Mouse (Mus musculus): ENCODE measurements around the gene Mcub. TPM values are rescaled to one million over a fixed set of nuclear protein-coding genes. Genes with fewer than 3 reads are reported as not detected.

The Mcub gene
- polyA plus RNA-seq, 1 experiment from 2014 or later = 8.7 TPM

DNA sequence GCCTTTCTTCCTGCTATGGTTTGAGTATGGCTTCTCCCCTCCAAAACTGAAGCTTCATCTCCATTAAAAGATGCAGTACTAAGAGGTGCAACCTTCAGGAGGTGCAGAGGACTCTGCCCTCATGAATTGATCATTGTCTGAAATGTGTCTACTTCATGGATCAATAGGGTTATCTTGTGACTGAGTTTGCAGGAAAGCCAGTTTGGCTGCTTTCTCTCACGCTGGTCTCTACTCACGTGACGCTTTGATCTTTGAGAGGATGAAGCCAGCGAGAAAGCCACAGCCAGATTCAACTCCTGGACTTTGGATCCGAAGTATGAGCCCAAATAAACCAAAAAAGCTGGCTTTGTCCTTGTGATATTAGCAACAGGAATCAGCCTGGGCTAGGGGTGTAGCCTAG, 83.6 kb downstream of the Mcub start:
- no peak for TF ChIP-seq EP300 (optimal IDR thresholded peaks at IDR 0.05)
- no peak for TF ChIP-seq CTCF (IDR thresholded peaks at IDR 0.05; ENCODE audit: low read depth)
- Histone ChIP-seq H3K27me3 (ENCODE audit: control insufficient read depth, insufficient read depth, low read length) (no peaks in the 10 kb centered on the region), H3K36me3 (ENCODE audit: control insufficient read depth, insufficient read depth, low read length) (no peaks in the 10 kb centered on the region), H3K27ac (replicated peaks) (no peak overlapping the region), H3K9me3 (ENCODE audit: control insufficient read depth, low read length) (no peaks in the 10 kb centered on the region), H3K4me1 (replicated peaks; ENCODE audit: control insufficient read depth, insufficient read depth) (no peaks in the 10 kb centered on the region; the same call in 1 of the 2 replicates), H3K9ac (ENCODE audit: low read length) (no peak overlapping the region), H3K4me3 (ENCODE audit: low read depth, low read length) (no peak overlapping the region), H3K4me2 (replicated peaks; ENCODE audit: low read depth) (no peak overlapping the region)
- WGBS = 53% methylated on average over 5 of the region's 5 CpGs
- peak; percentile 52 for ATAC-seq (ENCODE audit: low FRiP score, low TSS enrichment)
- peak; percentile 55 for DNase-seq (ENCODE audit: low spot score)

DNA sequence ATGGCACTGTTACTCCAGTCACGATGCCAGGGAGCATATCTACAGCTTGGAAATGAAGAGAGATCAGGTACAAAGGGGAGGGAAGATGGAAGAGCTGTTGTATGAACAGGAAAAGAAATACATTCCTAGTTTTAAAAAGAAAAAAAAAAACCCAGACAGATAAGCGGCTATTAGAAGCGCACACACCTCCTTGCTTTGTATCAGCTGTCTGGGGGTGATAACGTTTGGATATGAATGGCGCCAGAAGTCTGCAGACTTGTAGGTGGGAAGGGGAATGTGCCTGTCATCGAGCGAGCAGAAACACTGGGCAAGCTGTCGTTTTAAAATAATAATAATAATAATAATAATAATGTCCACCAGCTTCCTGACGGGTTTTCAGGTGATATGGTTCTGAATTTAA, 84.4 kb downstream of the Mcub start:
- no peak overlapping the region for H3K27ac ChIP-seq (replicated peaks)
- H3K9me3 ChIP-seq (ENCODE audit: control insufficient read depth, low read length) = no peaks in the 10 kb centered on the region
- WGBS = 56% methylated on average over 9 of the region's 9 CpGs
- no peak overlapping the region for H3K9ac ChIP-seq (ENCODE audit: low read length)
- TF ChIP-seq EP300 (optimal IDR thresholded peaks at IDR 0.05) = no peak
- TF ChIP-seq CTCF (IDR thresholded peaks at IDR 0.05; ENCODE audit: low read depth) = no peak
- no peaks in the 10 kb centered on the region; the same call in 1 of the 2 replicates for H3K4me1 ChIP-seq (replicated peaks; ENCODE audit: control insufficient read depth, insufficient read depth)
- no peak for DNase-seq (ENCODE audit: low spot score)
- ATAC-seq (ENCODE audit: low FRiP score, low TSS enrichment) = no peak
- H3K4me2 ChIP-seq (replicated peaks; ENCODE audit: low read depth) = no peak overlapping the region
- H3K4me3 ChIP-seq (ENCODE audit: low read depth, low read length) = no peak overlapping the region
- no peaks in the 10 kb centered on the region for H3K27me3 ChIP-seq (ENCODE audit: control insufficient read depth, insufficient read depth, low read length)
- H3K36me3 ChIP-seq (ENCODE audit: control insufficient read depth, insufficient read depth, low read length) = no peaks in the 10 kb centered on the region

DNA sequence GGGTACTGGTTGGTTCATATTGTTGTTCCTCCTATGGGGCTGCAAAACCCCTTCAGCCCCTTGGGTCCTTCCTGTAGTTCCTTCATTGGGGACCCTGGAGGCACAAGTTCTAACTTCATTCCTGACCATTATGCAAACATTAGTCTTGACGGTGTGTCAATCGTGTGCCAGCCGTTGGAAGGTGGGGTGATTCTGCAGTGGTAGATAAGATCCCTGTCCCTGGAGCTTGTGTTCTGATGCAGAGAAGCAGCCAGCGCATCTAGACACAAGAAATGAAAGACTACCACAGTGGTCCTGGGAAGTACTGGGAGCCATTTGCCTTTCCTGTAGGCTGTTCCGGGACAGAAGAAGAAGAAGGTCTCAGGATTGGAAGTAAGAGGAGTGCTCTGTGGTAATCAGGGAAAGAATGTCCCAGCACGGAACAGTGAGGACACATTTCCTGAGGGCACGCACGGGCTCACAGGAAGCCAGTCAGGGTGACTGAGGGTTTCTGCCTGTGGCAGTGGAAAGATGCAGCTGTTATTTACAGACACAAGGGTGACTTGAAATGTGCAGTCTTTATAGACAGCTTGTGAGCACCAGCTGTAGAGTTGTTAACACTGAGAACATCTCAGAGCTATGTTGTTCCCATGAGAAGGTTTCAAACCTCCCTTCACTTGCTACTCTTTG, 88.9 kb downstream of the Mcub start:
- H3K9ac ChIP-seq (ENCODE audit: low read length) = no peak overlapping the region

DNA sequence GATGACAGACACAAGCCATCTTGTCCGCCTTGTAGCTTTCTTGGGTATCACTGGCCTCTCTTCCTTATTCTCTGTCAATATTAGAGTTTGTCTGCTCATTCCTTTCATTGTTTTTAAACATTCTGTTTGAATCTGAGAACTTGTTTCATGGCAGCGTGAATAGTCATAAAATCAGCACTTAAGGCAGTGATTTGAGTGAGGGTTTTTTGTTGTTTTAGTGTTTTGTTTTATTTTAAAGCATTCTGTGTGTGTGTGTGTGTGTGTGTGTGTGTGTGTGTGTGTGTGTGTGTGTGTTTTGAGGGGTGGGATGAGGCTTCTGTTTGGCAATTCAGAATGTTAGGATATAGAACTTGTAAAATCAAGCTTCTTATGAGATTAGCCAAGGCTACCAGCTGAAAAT, 90.1 kb downstream of the Mcub start:
- Histone ChIP-seq H3K36me3 (ENCODE audit: control insufficient read depth, insufficient read depth, low read length) (no peaks in the 10 kb centered on the region), H3K9ac (ENCODE audit: low read length) (no peak overlapping the region), H3K9me3 (ENCODE audit: control insufficient read depth, low read length) (no peaks in the 10 kb centered on the region), H3K27me3 (ENCODE audit: control insufficient read depth, insufficient read depth, low read length) (no peaks in the 10 kb centered on the region), H3K4me1 (replicated peaks; ENCODE audit: control insufficient read depth, insufficient read depth) (0 out of 2 replicates have a peak, but pooled peaks cover 3% of the 10 kb centered on the region), H3K27ac (replicated peaks) (no peak overlapping the region), H3K4me3 (ENCODE audit: low read depth, low read length) (no peak overlapping the region), H3K4me2 (replicated peaks; ENCODE audit: low read depth) (peak overlapping the region; percentile 89)
- WGBS = 59% methylated on average over 2 of the region's 2 CpGs
- DNase-seq (ENCODE audit: low spot score) (no peak), ATAC-seq (ENCODE audit: low FRiP score, low TSS enrichment) (no peak)
- TF ChIP-seq EP300 (optimal IDR thresholded peaks at IDR 0.05) (no peak), CTCF (IDR thresholded peaks at IDR 0.05; ENCODE audit: low read depth) (no peak)

More for the DNA sequence above, 88.9 kb downstream of the Mcub start:
- DNase-seq (ENCODE audit: low spot score) (no peak), ATAC-seq (ENCODE audit: low FRiP score, low TSS enrichment) (no peak)
- Histone ChIP-seq H3K36me3 (ENCODE audit: control insufficient read depth, insufficient read depth, low read length) (no peaks in the 10 kb centered on the region), H3K4me3 (ENCODE audit: low read depth, low read length) (no peak overlapping the region), H3K4me2 (replicated peaks; ENCODE audit: low read depth) (no peak overlapping the region), H3K9me3 (ENCODE audit: control insufficient read depth, low read length) (no peaks in the 10 kb centered on the region), H3K4me1 (replicated peaks; ENCODE audit: control insufficient read depth, insufficient read depth) (0 out of 2 replicates have a peak, but pooled peaks cover 3% of the 10 kb centered on the region), H3K27ac (replicated peaks) (no peak overlapping the region), H3K27me3 (ENCODE audit: control insufficient read depth, insufficient read depth, low read length) (no peaks in the 10 kb centered on the region)
- WGBS = 59% methylated on average over 8 of the region's 8 CpGs
- TF ChIP-seq EP300 (optimal IDR thresholded peaks at IDR 0.05) (no peak), CTCF (IDR thresholded peaks at IDR 0.05; ENCODE audit: low read depth) (no peak)

DNA sequence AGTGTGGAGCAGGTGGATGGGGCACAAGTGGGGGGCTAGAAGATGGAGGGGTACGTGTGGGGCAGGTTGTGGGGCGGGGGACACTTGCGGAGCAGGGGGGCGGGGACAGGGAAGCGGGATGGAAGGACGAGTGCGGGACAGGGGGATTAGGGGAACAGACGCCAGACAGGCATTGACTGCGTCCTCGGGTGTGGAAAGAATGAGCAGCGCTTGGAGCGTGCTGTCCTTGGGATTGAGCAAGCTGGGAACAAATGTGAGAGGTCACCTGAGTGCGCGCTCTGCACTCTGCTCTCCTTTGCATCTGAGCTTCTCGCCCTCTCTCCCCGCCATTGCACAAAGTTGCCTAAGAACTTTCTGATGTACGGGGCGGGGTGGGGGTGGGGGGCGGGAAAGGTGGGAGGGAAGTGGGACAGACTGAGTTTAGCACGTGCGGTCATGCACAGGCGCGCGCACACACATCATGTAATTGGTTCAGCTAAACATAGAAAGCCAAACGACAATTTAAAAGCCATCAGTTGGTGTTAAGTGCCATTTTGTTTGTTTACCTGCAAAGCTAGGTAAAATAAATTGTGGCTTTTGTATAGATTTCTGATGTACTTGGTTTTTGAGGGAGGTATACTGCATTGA, 90.8 kb downstream of the Mcub start:
- Histone ChIP-seq H3K36me3 (ENCODE audit: control insufficient read depth, insufficient read depth, low read length) (no peaks in the 10 kb centered on the region), H3K4me1 (replicated peaks; ENCODE audit: control insufficient read depth, insufficient read depth) (0 out of 2 replicates have a peak, but pooled peaks cover 3% of the 10 kb centered on the region), H3K4me2 (replicated peaks; ENCODE audit: low read depth) (peak overlapping the region; percentile 89), H3K9ac (ENCODE audit: low read length) (peak overlapping the region; percentile 75), H3K27me3 (ENCODE audit: control insufficient read depth, insufficient read depth, low read length) (no peaks in the 10 kb centered on the region), H3K27ac (replicated peaks) (peak overlapping the region; percentile 61), H3K4me3 (ENCODE audit: low read depth, low read length) (peak overlapping the region; percentile 67), H3K9me3 (ENCODE audit: control insufficient read depth, low read length) (no peaks in the 10 kb centered on the region)
- DNase-seq (ENCODE audit: low spot score) (peak; percentile 75), ATAC-seq (ENCODE audit: low FRiP score, low TSS enrichment) (peak; percentile 84)
- under 1% methylated on average over 21 of the region's 25 CpGs for WGBS
- no peak for TF ChIP-seq CTCF (IDR thresholded peaks at IDR 0.05; ENCODE audit: low read depth)
- no peak for TF ChIP-seq EP300 (optimal IDR thresholded peaks at IDR 0.05)

Data from stomach, postnatal 0 days (tissue).